Mouse (Mus musculus): ENCODE measurements around the gene Fbxl17.
A peak's percentile ranks its signal among the peaks of the same experiment; 100 is the strongest.

The Fbxl17 gene

GRCm38 (mm10) chr17:63499636-63500155 is at the start of gene Fbxl17:
Fbxl17 (minus strand) TSS chr17:63500017.
- peak; percentile 42 for DNase-seq (ENCODE audit: low spot score)

GRCm38 (mm10) chr17:63547465-63547864 is 47.6 kb upstream of the Fbxl17 start:
- no peak for DNase-seq (ENCODE audit: low spot score)

GRCm38 (mm10) chr17:63534576-63535265 is 34.9 kb upstream of the Fbxl17 start:
- no peak for DNase-seq (ENCODE audit: low spot score)

- DNase-seq (ENCODE audit: low spot score) = no peak
Observed at GRCm38 (mm10) chr17:63533074-63533836, 33.4 kb upstream of the Fbxl17 start.

GRCm38 (mm10) chr17:63529476-63529875 is 29.7 kb upstream of the Fbxl17 start:
- DNase-seq (ENCODE audit: low spot score) = no peak

GRCm38 (mm10) chr17:63520691-63521090 is 20.9 kb upstream of the Fbxl17 start:
- no peak for DNase-seq (ENCODE audit: low spot score)

GRCm38 (mm10) chr17:63510451-63510850 is 10.6 kb upstream of the Fbxl17 start:
- no peak for DNase-seq (ENCODE audit: low spot score)

- no peak for DNase-seq (ENCODE audit: low spot score)
Observed at GRCm38 (mm10) chr17:63501091-63501490, 1.3 kb upstream of the Fbxl17 start.

- DNase-seq (ENCODE audit: low spot score) = peak; percentile 90
Observed at GRCm38 (mm10) chr17:63500156-63500834, 478 bp upstream of the Fbxl17 start.

GRCm38 (mm10) chr17:63498717-63499635 is 841 bp downstream of the Fbxl17 start:
- peak; percentile 24 for DNase-seq (ENCODE audit: low spot score)

GRCm38 (mm10) chr17:63498182-63498716 is 1.6 kb downstream of the Fbxl17 start:
- DNase-seq (ENCODE audit: low spot score) = no peak

GRCm38 (mm10) chr17:63497206-63497731 is 2.5 kb downstream of the Fbxl17 start:
- no peak for DNase-seq (ENCODE audit: low spot score)

- no peak for DNase-seq (ENCODE audit: low spot score)
Observed at GRCm38 (mm10) chr17:63496153-63496552, 3.7 kb downstream of the Fbxl17 start.

- no peak for DNase-seq (ENCODE audit: low spot score)
Observed at GRCm38 (mm10) chr17:63493876-63494580, 5.8 kb downstream of the Fbxl17 start.

- DNase-seq (ENCODE audit: low spot score) = peak; percentile 24
Observed at GRCm38 (mm10) chr17:63493274-63493673, 6.5 kb downstream of the Fbxl17 start.

- peak; percentile 8 for DNase-seq (ENCODE audit: low spot score)
Observed at GRCm38 (mm10) chr17:63492665-63493273, 7.0 kb downstream of the Fbxl17 start.

GRCm38 (mm10) chr17:63489525-63489924 is 10.3 kb downstream of the Fbxl17 start:
- DNase-seq (ENCODE audit: low spot score) = no peak

GRCm38 (mm10) chr17:63467866-63468265 is 32.0 kb downstream of the Fbxl17 start:
- peak; percentile 66 for DNase-seq (ENCODE audit: low spot score)

- DNase-seq (ENCODE audit: low spot score) = no peak
Observed at GRCm38 (mm10) chr17:63465239-63465638, 34.6 kb downstream of the Fbxl17 start.

- DNase-seq (ENCODE audit: low spot score) = no peak
Observed at GRCm38 (mm10) chr17:63462512-63462911, 37.3 kb downstream of the Fbxl17 start.
